Mouse (Mus musculus): ENCODE measurements around the gene Traf2. TPM values are rescaled to one million over a fixed set of nuclear protein-coding genes. Genes with fewer than 3 reads are reported as not detected.

Traf2 gene
- total and polyA plus RNA-seq, 2 experiments from 2014 or later: 9.3 to 11.4 TPM

DNA sequence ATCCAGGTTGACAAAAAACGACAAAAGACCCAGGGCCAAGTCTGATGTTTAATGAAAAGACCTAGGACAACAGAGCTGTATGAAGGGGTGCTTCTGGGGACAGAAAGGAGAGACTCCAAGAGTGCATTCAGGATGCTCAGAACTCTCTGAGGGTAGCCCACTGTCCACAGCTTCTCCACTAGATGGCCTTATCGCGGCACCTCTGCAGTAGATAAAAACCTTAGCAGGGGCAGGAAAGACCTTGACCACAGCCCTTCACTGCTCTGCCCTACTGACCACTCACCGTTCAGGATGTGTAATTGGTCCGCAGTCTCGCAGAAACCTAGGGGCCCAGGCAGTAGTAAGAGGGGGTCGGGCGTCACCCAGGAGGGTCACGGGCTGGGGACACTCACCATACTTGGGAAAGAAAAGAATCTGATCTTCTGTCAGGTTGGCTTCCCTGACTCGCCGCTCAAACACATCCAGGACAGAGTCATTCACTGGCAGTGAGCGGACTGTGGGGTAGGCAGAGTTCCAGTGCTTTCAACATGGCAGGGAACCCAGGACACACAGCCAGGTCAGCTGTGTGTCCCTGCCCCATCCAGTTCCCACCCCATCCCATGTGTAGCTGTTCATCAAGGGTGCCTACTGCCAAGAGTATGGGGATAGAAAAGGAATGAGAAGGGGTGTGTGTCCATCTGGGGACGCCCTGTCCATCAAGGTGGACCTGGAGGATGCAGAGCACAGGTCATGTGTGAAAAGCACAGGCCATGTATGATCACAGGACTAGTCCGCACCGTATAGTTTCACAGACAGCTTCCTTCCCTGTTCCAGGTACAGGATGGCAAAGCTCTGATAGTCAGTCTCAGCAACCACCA is 47.9 kb downstream of the Traf2 start:
- no peaks in the 10 kb centered on the region for H3K9me3 ChIP-seq (ENCODE audit: low read length)
- WGBS: 72% methylated on average over 15 of the region's 15 CpGs

DNA sequence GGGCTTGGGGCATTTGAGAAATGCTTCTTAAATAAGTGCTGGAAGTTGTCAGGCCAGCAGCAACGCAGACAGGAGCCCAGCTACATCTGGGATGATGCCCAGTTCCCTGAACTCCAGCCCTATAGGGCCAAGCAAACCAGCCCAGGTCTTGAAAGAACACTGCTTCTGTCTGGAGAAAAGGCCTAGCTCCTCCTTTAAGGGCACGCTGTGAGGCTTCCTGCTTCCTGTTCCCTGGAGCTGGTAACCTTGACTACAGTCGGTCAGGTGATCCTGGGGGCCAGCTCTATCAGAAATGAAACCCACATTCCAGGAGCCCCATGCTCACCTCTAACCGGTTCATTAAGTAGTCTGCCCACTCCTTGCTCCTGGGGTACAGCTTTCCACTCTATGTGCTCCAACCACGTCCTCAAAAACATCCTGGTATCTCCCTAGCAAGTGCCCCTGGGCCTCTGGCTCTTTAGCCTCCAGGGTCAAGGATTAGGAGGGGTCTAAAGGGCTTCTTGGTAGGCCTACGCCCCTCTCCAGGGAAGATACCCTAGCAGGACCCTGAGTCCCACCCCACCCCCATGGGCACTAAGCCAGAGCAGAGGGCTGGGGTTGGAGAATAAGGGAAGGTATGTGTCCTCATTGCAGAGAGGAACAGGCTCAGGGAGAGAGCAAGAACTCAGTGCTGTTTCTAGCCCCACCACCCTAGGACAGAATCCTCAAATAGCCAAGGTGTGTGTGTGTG is 48.7 kb downstream of the Traf2 start:
- Histone ChIP-seq H3K4me1 (ENCODE audit: insufficient read depth, low read length) (peaks cover 14% of the 10 kb centered on the region), H3K9me3 (ENCODE audit: low read length) (no peaks in the 10 kb centered on the region), H3K9ac (replicated peaks; ENCODE audit: low read length) (no peak overlapping the region), H3K27me3 (ENCODE audit: insufficient read depth, low read length) (no peaks in the 10 kb centered on the region), H3K4me3 (ENCODE audit: low read length) (no peak overlapping the region), H3K4me2 (ENCODE audit: low read depth, low read length) (no peak overlapping the region), H3K27ac (peak overlapping the region; percentile 38; the same call in 1 of the 2 replicates), H3K36me3 (ENCODE audit: insufficient read depth, low read length) (peaks cover 5% of the 10 kb centered on the region; the same call in 1 of the 2 replicates)
- TF ChIP-seq CTCF (IDR thresholded peaks at IDR 0.05; ENCODE audit: low read depth): no peak
- DNase-seq (ENCODE audit: low spot score) (no peak), ATAC-seq (no peak)
- 53% methylated on average over 6 of the region's 6 CpGs for WGBS

More for the DNA sequence above, 47.9 kb downstream of the Traf2 start:
- H3K27ac ChIP-seq: no peak overlapping the region
- H3K4me2 ChIP-seq (ENCODE audit: low read depth, low read length): no peak overlapping the region
- H3K27me3 ChIP-seq (ENCODE audit: insufficient read depth, low read length): no peaks in the 10 kb centered on the region
- DNase-seq (ENCODE audit: low spot score) (no peak), ATAC-seq (no peak)
- peaks cover 13% of the 10 kb centered on the region; the same call in 1 of the 2 replicates for H3K36me3 ChIP-seq (ENCODE audit: insufficient read depth, low read length)
- no peak overlapping the region for H3K4me3 ChIP-seq (ENCODE audit: low read length)
- no peak for TF ChIP-seq CTCF (IDR thresholded peaks at IDR 0.05; ENCODE audit: low read depth)
- H3K9ac ChIP-seq (replicated peaks; ENCODE audit: low read length): no peak overlapping the region
- peaks cover 14% of the 10 kb centered on the region for H3K4me1 ChIP-seq (ENCODE audit: insufficient read depth, low read length)

DNA sequence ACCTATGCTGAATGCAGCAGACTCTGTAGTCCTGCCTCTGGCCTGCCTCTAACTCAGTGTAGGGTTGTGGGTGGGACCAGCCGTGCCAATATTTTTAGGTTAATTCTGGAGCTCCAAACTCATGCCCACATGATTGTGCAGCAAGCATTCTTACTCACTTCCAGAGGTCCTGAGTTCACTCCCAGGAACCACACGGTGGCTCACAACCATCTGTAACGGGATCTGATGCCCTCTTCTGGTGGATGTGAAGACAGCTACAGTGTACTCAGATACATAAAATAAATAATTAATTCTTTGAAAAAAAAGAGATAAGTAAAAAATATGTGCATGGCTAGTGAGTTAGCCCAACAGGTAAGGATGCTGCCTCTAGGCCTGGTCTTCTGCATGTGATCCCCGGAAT is 50.3 kb downstream of the Traf2 start:
- DNase-seq (ENCODE audit: low spot score) (peak; percentile 58), ATAC-seq (no peak)
- Histone ChIP-seq H3K27me3 (ENCODE audit: insufficient read depth, low read length) (no peaks in the 10 kb centered on the region), H3K4me3 (ENCODE audit: low read length) (no peak overlapping the region), H3K9me3 (ENCODE audit: low read length) (no peaks in the 10 kb centered on the region), H3K36me3 (ENCODE audit: insufficient read depth, low read length) (no peaks in the 10 kb centered on the region), H3K4me2 (ENCODE audit: low read depth, low read length) (no peak overlapping the region), H3K4me1 (ENCODE audit: insufficient read depth, low read length) (peaks cover 8% of the 10 kb centered on the region), H3K27ac (no peak overlapping the region), H3K9ac (replicated peaks; ENCODE audit: low read length) (no peak overlapping the region)
- WGBS: 41% methylated on average over 4 of the region's 4 CpGs
- TF ChIP-seq CTCF (IDR thresholded peaks at IDR 0.05; ENCODE audit: low read depth): peak; percentile 72

DNA sequence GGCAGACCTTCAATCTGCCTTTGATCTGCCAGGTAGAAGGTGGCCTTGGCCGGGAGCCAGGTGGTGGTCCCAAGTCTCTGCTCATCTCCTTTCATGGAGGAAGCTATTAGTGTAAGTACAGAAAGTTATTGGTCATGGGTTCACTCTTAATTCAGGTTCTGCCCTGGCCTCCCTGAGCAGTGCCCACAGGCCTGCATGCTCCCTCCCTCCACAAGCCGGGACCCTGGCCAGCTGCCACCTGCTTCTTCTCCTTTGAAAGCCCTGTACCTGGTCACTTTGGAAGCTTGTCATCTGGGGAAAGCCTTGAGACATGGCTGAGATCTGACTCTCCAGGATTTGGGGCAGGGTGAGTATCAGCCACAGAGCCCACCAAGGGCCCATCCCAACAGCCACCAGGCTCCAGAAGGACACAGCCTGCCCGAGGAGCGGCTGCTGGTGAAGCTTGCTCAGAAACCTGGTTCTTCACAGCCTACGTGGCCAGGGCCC is 53.2 kb downstream of the Traf2 start, which contains the start of gene Lcn12:
Lcn12 (minus strand) TSS at position 436 of the 486 bp plus-strand sequence.
- Histone ChIP-seq H3K4me2 (ENCODE audit: low read depth, low read length) (no peak within 1 kb of the TSS), H3K4me3 (ENCODE audit: low read length) (no peak within 1 kb of the TSS), H3K9me3 (ENCODE audit: low read length) (no peaks in the 10 kb centered on the region), H3K27ac (no peak within 1 kb of the TSS), H3K36me3 (ENCODE audit: insufficient read depth, low read length) (no peaks in the 10 kb centered on the region), H3K27me3 (ENCODE audit: insufficient read depth, low read length) (no peaks in the 10 kb centered on the region), H3K4me1 (ENCODE audit: insufficient read depth, low read length) (no peaks in the 10 kb centered on the region), H3K9ac (replicated peaks; ENCODE audit: low read length) (no peak within 1 kb of the TSS)
- DNase-seq (ENCODE audit: low spot score) (no peak), ATAC-seq (no peak)
- WGBS: 89% methylated on average over 5 of the region's 5 CpGs
- TF ChIP-seq CTCF (IDR thresholded peaks at IDR 0.05; ENCODE audit: low read depth): no peak

DNA sequence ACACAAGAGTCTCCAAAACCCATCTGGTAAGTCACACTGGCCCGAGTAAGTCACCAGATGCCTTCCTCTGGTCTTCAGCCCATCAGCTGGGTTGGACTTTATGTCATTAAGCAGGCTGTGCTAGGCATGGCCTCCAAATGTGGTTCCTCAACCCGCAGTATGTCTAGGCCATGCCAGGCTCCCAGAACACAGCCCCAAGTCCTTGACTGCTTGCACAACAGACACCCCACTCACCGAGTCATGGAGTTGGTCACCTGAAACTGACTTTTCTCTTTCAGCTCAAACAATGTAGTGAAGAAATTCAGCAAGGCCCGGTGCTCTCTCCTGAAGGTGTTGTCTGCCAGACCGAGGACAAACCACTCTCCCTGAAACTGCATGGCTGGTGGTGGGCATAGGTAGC is 53.8 kb downstream of the Traf2 start:
- 84% methylated on average over 5 of the region's 5 CpGs for WGBS
- no peak for ATAC-seq
- TF ChIP-seq CTCF (IDR thresholded peaks at IDR 0.05; ENCODE audit: low read depth): no peak
- H3K4me2 ChIP-seq (ENCODE audit: low read depth, low read length): no peak overlapping the region
- no peak overlapping the region for H3K4me3 ChIP-seq (ENCODE audit: low read length)
- no peaks in the 10 kb centered on the region for H3K36me3 ChIP-seq (ENCODE audit: insufficient read depth, low read length)
- no peak overlapping the region for H3K27ac ChIP-seq
- no peaks in the 10 kb centered on the region for H3K4me1 ChIP-seq (ENCODE audit: insufficient read depth, low read length)
- no peak overlapping the region for H3K9ac ChIP-seq (replicated peaks; ENCODE audit: low read length)
- H3K27me3 ChIP-seq (ENCODE audit: insufficient read depth, low read length): no peaks in the 10 kb centered on the region
- no peak for DNase-seq (ENCODE audit: low spot score)
- H3K9me3 ChIP-seq (ENCODE audit: low read length): no peaks in the 10 kb centered on the region

DNA sequence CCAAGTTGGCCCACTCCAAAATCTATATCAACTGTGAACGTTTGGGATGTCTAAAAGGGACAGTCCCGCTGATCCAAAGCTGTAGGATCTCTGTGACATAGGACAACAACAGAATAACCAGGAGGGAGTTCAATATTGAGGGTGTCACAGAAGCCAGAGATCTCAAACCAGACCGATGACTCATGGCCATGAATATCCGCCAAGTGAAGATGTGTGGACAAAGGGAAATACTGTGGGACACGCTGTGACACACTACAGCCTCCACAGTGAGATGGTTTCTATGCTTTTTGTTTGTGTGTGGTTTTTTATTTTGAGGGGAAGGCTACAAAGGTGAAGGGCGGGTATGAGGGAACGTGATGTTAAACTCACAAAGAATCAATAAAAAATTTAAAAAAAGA is 58.1 kb downstream of the Traf2 start:
- no peak overlapping the region for H3K4me3 ChIP-seq (ENCODE audit: low read length)
- DNase-seq (ENCODE audit: low spot score) (no peak), ATAC-seq (no peak)
- H3K36me3 ChIP-seq (ENCODE audit: insufficient read depth, low read length): no peaks in the 10 kb centered on the region
- no peaks in the 10 kb centered on the region for H3K27me3 ChIP-seq (ENCODE audit: insufficient read depth, low read length)
- no peak for TF ChIP-seq CTCF (IDR thresholded peaks at IDR 0.05; ENCODE audit: low read depth)
- no peaks in the 10 kb centered on the region for H3K4me1 ChIP-seq (ENCODE audit: insufficient read depth, low read length)
- H3K9me3 ChIP-seq (ENCODE audit: low read length): no peaks in the 10 kb centered on the region
- H3K4me2 ChIP-seq (ENCODE audit: low read depth, low read length): no peak overlapping the region
- H3K9ac ChIP-seq (replicated peaks; ENCODE audit: low read length): no peak overlapping the region
- WGBS: 80% methylated on average over 7 of the region's 7 CpGs
- H3K27ac ChIP-seq: no peak overlapping the region
